Mouse (Mus musculus) brain, embryonic 14.5 days (tissue): ENCODE data around the gene Klf9. TPM values are rescaled to one million over a fixed set of nuclear protein-coding genes. Genes with fewer than 3 reads are reported as not detected.

Source experiments
- DNase-seq: peaks from one replicate; pipeline ENCODE4 v3.0.0-alpha.2; 2011; ENCODE audit warnings: low read depth
- CTCF ChIP-seq: fragments of 200-500 bp; IDR thresholded peaks from 2 replicates; pipeline ENCODE4 v1.5.1; 2012; ENCODE audit warnings: inconsistent platforms, mild to moderate bottlenecking, moderate library complexity, borderline replicate concordance; ENCODE audit not compliant: insufficient read depth, insufficient read length; ENCODE audit errors: extremely low read depth
- POLR2A ChIP-seq: fragments of 200-500 bp; IDR thresholded peaks from 2 replicates; pipeline ENCODE4 v1.6.1; 2012; ENCODE audit warnings: mild to moderate bottlenecking, inconsistent platforms, borderline replicate concordance; ENCODE audit not compliant: poor library complexity, insufficient read depth, insufficient read length, severe bottlenecking; ENCODE audit errors: extremely low read depth
- polyA plus RNA-seq: library from polyadenylated mRNA; depleted of rRNA; stranded (reverse); fragments of >200 nt; gene quantifications from 2 replicates; pipeline ENCODE4 v1.2.3, GENCODE M21; 2012

Klf9 gene
- polyA plus RNA-seq, 1 experiment = 1.6 TPM

DNA sequence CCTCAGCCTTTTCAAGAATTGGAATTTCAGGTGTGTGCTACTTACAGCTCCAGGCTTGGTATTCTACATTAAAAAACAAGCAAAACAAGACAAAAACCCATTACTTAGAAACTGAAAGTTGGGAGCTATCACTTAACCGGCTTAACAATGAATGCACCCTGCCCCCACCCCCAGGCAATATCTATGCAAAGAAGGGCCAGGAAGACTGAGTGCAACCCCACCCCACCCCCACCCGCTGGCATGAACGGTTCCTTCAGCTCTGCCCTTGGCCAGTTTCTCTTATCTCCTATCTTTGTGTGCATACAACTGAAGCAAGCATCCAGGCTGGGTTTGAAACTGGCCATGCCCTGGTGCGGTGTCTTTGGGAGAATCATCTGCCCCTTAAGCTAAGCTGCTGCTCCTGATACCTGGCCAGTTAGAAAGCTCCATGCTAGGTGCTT, 11.2 kb downstream of the Klf9 start:
- no peak for DNase-seq
- no peak for TF ChIP-seq CTCF
- no peak for TF ChIP-seq POLR2A

DNA sequence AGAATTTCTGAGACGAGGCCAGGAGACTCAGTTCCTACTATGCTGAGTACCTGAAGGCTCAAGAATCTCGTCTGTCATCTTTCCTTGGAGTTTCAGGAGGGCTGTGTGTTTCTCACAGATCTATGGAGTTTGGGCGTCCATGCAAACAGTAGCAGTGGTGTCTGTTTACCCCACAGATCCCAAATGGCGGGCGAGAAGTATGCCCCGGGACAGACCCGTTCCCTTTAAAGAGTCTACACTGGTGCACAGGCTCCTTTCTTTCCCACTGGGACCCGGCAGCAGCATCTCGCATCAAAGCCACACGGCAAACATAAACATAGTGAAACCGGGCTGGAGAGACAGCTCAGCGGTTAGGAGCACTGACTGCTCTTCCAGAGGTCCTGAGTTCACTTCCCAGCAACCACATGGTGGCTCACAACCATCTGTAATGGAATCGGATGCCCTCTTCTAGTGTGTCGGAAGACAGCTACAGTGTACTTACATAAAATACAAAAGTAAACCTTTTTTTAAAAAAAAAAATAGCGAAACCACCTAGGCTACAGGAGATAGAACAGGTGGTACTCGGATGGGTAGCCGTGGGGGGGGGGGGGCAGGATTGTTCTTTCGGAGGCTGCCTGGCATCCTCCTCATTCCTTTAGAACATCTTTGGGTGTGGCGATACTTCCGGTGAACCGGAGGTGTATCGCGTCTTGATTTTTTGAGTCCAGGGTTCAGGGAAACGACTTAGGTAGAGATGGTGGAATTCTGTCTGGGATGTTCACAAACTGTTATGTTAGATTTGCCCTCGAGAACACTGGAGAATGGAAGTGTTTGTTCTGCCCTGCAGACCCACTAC, 12.0 kb downstream of the Klf9 start:
- no peak for DNase-seq
- TF ChIP-seq CTCF (no peak), POLR2A (no peak)

DNA sequence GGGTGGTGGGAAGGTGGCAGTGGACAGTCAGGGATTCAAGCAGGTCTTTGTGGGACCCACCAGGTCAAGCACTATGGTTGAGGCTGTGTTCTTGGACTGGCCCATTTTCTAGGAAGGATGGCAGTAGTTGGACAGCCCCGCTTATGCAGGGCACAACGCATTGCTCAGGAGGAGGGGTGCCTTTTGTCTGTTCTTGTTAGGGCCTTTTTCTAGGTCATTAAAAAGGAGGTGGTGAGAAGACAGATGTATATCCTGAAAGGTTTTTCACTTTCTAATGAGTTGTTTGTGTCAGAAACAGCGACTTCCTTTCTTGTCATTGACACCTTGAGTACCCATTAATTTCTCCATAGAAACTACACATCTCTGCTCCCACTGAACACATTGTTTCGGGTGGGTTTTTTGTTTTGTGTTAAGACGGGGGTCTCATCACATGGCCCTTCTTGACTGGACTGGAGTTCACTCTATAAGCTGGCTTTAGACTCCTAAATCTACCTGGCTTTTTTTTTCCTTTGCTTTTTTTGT, 12.6 kb downstream of the Klf9 start:
- TF ChIP-seq CTCF (no peak), POLR2A (no peak)
- peak; percentile 24 for DNase-seq

DNA sequence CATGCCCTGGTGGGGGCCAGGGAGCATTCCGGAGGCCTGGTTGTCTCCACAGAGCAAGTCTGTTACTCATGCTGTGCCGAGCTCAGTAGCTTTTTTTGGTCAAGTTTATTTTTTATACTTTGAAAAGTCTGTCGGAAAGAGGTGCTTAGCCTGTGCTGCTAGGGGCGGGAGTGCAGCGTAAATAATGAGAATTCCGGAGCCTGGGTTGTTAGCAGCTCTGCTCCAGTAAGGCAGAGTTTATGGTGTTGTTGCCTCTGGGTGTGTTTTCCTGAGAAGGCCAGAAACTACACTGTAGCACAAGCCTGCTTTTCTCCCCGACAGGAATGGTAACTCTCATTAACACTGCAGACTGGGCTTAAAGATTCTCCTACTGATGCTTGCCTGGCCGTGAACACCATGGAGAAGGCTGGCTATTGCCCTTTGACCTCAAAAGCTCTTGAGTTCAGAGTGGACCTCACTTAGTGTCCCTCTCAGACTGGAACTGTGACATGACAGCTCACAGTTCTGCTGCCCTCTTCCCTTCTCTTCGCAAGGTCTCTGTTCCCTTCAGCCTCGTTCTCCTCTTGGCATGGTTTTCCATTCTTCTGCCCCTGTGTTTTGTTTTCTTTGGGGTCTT, 18.9 kb downstream of the Klf9 start:
- DNase-seq = no peak
- no peak for TF ChIP-seq CTCF
- no peak for TF ChIP-seq POLR2A

DNA sequence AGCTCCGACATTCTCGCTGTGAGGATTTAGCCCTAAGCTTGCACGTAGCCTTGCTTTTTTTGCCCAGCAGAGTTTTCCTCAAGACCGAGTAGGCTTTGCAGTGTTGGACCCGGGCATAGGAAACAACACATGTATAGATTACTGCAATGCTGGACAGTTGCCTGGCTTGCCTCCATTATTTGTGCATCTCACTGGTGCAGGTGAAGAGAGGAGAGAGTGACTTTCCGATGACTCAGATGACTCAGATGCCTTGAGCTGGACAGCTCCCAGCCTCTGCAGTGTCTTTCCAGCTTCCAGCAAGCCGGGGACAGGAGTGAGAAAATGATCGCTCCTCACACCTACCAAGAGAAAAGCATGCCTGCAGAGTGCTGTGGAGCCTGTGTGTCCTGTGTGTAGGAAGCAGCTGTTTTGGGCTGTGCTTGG, 21.4 kb downstream of the Klf9 start:
- no peak for DNase-seq
- TF ChIP-seq CTCF (no peak), POLR2A (no peak)

DNA sequence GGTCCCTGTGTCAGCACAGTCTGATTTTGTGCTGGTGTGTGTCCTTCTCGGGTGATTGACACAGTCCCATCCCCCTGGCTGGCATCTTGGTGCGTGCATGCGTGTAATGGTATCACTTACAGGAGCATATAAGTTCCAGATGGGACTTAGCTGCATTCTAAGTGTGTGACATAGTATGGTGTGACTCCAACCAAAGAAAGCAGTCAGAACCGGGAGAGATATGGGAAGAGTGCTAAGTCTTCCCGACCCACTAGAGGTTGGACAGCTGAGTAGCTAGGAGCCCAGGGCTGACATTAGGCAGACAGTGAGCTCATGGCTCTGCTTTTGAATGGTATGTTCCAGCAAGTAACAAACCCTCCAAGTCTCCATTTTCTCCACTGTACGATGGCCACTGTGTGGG, 21.9 kb downstream of the Klf9 start:
- no peak for DNase-seq
- TF ChIP-seq POLR2A (no peak), CTCF (no peak)

DNA sequence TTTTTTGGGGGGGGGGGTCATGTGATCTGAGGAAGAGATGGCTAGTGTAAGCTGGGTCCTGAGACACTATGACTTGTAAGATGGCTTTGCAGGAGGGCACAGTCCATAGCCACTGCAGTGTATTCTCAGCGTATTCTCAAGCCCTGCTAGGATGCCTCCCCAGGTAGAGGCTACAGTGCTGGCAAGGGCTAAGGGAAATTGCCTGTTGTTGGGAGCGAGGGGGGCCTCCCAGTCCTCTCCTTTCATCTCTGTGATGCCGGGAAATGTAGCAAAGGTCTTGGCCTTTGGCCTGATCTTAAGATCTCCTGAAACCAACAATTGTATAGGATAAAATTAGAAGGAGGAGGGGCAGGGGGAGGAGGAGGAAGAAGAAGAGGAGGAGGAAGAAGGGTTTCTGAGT, 22.3 kb downstream of the Klf9 start:
- no peak for DNase-seq
- TF ChIP-seq POLR2A (no peak), CTCF (no peak)

DNA sequence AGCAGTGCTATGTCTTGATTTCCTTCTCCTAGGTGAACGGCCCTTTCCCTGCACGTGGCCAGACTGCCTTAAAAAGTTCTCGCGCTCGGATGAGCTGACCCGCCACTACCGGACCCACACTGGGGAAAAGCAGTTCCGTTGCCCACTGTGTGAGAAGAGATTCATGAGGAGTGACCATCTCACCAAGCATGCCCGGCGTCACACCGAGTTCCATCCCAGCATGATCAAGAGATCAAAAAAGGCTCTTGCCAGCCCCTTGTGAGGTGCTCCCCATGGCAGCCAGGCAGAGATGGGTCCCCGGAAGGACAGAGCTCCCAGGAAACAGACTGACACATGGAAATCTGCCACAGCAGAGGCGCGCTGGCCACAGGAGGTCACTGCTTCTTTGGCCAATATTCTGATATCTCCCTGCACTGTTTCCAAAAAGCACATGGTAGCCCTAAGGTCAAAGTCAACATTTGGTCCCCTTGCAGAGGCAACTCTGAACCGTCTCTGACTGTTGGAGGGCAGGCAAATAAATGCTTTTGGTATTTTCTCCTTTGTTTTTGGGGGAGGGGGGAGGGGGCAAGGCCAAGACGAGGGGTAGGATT, 23.7 kb downstream of the Klf9 start:
- TF ChIP-seq POLR2A (no peak), CTCF (no peak)
- no peak for DNase-seq

DNA sequence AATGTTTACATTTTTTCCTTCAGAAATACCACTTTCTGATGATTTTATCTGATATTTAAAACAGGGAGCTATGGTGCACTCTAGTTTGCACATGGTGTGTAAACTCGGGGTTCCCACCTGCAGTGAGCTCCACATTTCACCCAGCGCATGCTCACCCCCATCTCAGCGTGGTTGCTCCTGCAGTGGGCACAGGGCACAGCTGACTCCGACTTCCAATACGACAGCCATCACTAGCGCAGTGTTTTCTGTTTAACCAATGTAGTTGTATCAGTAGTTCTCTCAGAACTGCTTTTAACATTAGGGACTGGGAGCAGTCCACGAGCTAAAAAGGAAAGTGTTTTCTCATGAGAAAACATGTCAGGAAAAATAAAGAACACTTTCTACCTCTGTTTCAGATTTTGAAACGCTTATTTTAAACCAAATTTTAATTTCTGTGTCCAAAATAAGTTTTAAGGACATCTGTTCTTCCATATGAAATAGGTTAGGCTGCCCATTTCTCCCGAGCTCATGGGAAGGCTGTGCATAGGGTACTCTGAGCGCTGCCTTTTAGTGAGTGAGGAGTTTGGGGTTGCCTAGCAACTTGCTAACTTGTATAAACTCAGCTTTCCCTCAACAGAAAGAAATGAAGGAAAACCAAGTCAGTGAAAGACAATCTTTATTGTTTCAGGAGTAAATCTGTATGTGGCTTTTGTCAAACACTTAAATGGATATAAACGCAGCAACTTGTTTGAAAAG, 25.7 kb downstream of the Klf9 start:
- TF ChIP-seq POLR2A = no peak
- no peak for TF ChIP-seq CTCF

DNA sequence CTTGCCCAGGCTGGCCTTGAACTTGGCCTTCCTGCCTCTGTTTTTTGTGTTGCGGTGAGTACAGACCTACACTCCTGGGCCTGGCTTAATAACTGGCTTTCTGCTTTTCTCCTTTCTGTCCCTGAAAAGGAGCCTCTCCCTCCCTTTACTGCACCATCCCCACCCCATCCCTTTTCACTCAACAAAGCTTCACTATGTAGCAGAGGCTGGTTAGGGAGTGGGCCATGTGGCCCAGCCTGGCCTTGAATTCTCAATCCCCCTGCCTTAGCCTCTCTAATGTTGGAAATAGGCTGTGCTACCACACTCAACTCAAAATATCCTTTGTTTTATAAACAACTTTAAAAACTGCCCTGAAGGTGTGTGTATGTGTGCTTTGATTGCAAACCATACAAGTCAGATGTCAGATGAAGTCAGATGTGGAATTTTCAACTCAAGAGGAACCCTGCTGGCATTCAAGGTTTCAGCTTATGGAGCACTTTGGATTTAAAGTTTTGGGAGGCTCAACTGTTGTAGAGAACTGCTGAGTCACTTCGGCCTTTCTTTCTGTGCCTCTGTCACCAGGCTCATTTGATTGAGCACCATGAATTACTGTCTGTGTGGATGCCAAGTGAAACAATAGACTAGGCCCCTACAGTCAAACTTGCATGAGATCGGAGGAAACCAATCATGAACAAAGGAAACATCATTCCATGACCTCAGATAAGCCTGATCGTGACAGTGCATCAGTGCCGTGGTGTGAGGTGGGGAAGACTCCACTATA, 28.1 kb downstream of the Klf9 start:
- no peak for TF ChIP-seq POLR2A
- no peak for TF ChIP-seq CTCF
- DNase-seq = no peak

More for the DNA sequence above, 25.7 kb downstream of the Klf9 start:
- DNase-seq = peak; percentile 18
